Mouse (Mus musculus): ENCODE measurements around the gene Vmn1r213.

- TF ChIP-seq CTCF (IDR thresholded peaks at IDR 0.05; ENCODE audit: low read depth) (no peak), EP300 (IDR thresholded peaks at IDR 0.05; ENCODE audit: low read depth) (no peak)
Measured at GRCm38 (mm10) chr13:23007356-23007755, at the start of gene Vmn1r213.
